Mouse (Mus musculus) layer of hippocampus, adult 8-10 months (tissue): ENCODE measurements around the gene Pla1a. TPM values are rescaled to one million over a fixed set of nuclear protein-coding genes. Genes with fewer than 3 reads are reported as not detected.
A peak's percentile ranks its signal among the peaks of the same experiment; 100 is the strongest.
"Not testable (repeated sequence)": the region's sequence is repeated elsewhere in the genome, so short reads cannot be mapped to it uniquely, and the experiment has no call there.

ENCODE experiments used
- DNase-seq, 2 experiments: peaks; one replicate each; pipeline ENCODE4 v3.0.0; 2022; ENCODE audit warnings: low spot score in 2 of 2
- total RNA-seq, 4 experiments: library from RNA; stranded (reverse); gene quantifications; 2 replicates each; pipeline ENCODE4 v1.2.4; 2022

Gene Pla1a
- total RNA-seq = 1 to 10 TPM in 2 of 4 experiments, under 1 TPM in 2; 0.72 to 1.8 (median 1.1) TPM

DNA sequence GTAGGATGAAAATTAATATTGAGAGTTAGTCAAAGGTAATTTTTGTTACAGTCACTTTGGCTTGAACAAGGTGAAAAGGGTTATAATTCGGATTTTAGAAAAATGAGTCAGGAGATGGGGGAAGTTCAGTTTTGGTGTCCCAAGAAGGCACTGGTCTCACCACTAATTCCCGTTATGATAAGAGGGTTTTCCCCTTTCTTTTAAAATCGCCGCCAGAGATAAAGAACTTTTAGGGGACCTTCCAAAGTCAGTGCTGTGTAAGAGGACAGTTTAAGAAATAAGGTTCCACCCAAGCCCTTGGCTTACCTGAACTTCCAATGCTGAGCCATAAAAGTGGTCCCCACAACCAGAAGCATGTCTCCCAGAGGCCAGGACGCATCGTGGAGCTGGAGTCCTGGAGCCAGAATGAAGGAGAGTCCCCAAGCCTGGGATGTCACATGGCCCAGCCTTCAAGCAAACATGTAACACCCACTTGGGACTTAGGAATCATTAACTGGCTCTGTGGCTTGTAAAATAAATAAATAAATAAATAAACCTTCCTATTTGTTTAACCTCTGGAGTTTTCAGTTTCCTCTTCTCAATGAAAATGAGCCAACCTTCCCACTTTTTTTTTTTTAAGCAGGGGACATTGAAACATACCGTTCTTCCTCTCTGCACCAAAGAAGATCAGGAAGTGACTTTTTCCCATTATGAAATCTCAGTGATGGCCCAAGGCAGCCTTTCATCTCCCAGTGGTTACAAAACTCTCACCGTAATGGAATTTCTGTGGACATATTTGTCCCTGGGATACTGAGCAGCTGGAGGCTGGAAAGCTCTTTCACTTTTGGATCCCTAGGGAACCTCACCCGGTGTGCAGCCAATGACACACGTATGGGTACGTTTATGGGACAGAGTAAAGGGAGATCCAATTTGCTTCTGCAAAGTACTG, at the start of gene Pla1a:
TSS of gene Pla1a (minus strand) at position 648 of the 928 bp plus-strand sequence.
- DNase-seq = no peak

DNA sequence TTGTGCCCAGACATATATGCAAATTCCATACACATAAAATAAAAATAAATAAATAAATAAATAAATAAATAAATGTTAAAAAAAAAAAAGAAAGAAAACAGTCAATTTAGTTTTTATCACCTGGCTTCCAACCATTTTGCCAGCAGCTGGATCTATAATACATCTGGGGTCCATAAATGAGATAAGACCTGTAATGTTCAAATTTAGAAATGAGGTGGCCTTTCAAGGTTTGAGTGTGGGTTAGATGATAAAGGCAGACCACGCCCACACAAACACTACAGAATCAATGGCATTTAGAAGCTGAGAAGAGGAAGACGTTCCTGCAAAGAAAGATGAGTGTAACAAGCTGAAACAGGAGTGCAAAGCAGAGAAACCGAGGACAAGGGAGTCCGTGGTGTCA, 48.4 kb upstream of the Pla1a start:
- no peak for DNase-seq

DNA sequence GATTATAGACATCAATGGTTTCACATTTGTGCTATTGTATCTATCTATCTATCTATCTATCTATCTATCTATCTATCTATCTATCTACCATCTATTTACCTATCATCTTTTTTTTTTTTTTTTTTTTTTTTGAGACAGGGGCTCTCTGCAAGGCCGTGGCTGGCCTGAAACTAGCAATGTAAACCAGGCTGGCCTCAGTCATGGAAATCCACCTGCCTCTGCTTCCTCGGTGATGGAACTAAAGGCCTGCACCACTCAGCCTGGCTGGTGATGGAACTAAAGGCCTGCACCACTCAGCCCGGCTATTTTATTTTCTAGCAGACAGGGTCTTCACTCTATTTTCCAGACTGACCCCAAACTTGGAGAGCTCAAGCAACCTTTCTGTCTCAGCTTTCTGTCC, 45.4 kb upstream of the Pla1a start:
- no peak for DNase-seq

DNA sequence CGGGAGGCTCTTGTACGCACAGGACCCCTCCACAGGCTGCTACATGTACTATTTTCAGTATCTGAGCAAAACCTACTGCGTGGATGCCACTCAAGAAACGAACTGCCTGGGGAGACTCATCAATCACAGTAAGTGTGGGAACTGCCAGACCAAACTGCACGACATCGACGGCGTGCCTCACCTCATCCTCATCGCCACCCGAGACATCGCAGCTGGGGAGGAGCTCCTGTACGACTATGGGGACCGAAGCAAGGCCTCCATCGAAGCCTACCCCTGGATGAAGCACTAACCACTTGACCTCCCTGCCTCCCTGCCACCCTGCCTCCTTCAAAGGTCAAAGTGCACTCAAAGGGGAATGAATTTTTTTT, 44.3 kb upstream of the Pla1a start:
- not testable (repeated sequence) for DNase-seq

DNA sequence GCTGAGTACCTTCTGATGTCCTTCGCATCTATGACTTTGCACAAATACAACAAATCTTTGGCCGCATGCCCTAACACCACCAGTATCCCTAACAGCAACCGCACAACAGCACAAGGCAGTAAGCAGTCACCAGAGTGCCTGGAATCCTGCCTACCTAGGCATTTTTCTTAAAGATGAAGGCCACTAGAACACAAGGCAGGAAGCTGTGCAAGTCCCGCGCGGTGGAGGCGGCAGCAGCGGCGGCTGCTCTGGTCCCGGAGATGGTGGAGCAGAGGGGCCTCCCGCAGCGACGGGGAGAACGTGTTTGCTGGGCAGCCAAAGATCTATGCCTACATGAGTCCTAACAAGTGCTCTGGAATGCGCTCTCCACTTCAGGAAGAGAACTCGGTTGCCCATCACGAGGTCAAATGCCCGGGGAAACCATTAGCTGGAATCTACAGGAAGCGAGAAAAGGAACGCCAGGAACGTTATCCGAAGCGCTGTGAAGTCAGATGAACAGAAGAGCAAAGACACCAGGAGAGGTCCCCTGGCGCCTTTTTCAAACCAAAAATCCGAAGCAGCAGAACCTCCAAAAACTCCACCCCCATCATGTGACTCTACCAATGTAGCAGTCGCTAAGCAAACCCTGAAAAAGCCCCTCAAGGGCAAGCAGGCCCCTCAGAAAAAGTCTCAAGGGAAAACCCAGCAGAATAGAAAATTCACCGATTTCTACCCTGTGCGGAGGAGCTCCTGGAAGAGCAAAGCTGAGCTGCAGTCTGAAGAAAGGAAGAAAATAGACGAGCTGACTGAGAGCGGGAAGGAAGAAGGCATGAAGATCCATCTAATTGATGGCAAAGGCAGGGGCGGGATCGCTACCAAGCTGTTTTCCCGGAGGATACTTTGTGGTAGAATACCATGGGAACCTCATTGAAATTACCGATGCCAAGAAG, 43.6 kb upstream of the Pla1a start:
- DNase-seq = peak; percentile 9 to 19

DNA sequence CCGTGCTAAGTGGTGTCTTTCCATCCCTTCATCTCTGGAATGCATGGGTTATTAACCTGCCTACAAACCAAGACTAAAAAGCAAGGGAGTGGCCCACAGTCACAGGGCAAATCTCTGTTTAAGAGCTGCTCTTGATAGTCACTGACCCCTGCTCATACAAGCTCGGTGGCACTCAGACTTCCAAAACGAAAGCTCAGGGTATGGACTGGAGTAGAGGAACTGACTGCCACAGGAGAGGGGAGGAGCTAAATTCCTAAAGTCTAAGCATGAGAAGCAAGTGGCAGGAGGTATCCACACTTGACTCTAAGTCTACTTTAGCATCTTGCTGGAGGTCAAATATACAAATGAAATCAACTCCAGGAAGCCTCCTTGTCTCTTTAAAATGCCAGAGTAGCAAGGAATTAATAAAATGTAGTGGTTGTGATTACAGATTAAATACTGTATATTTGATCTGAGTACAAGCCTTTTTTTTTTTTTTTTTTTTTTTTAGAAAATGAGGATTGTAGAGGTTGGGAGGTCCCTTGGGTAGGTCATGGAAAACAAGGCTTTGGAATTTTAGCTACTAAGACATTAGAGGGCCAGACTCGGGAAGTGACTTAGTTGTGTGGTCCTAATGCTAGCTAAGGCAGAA, 42.9 kb upstream of the Pla1a start:
- DNase-seq = no peak

DNA sequence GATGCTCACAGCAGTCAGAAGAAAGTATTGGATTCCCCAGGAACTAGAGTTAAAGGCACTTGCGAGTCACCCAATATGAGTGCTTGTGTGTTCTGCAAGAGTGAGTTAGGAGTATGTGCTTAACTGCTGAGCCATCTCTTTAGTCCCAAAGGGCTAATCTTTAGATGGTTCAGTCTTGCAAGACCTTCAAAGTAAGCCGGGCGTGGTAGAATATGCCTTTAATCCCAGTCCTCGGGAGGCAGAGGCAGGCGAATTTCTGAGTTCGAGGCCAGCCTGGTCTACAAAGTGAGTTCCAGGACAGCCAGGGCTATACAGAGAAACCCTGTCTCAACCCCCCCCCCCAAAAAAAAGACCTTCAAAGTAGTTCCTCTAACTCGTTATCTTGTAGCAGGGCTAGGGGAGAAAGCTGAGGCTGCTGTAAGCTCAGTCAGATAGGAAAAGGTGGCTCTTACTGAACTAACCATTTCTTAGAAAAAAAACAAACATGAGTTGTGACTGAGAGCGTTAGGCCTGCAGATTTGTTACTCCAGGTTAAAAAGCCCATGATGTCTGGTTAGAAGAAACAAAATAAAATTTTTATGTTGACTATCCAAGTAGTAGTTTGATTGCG, 41.8 kb upstream of the Pla1a start:
- no peak for DNase-seq

DNA sequence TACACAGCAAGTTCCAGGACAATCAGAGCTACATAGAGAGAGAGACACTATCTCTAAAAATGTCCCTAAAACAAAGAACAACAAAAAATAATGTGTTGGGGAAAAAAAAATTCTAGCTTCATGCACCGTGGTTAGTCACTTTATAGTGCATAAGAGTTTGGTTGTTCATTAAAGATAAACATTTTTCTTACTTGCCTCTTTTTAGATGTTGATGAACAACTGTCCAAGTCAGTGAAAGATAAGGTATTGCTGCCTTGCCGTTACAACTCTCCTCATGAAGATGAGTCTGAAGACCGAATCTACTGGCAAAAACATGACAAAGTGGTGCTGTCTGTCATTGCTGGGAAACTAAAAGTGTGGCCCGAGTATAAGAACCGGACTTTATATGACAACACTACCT, 40.7 kb upstream of the Pla1a start:
- DNase-seq = no peak

DNA sequence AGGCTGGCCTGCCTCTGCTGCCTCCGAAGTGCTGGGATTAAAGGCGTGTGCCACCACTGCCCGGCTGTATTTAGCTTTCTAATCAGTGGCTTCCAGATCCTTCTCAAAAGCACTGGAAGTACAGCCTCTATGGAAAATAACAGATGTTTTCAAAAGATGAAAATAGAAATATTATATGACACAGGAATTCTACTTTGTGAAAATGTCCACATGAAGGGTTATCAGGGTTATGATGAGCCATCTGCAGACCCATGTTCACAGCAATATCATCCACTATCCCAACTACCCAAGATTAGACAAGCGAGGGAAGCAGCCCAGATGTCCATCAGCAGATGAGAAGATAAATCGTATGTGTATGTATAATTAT, 39.5 kb upstream of the Pla1a start:
- DNase-seq = no peak

DNA sequence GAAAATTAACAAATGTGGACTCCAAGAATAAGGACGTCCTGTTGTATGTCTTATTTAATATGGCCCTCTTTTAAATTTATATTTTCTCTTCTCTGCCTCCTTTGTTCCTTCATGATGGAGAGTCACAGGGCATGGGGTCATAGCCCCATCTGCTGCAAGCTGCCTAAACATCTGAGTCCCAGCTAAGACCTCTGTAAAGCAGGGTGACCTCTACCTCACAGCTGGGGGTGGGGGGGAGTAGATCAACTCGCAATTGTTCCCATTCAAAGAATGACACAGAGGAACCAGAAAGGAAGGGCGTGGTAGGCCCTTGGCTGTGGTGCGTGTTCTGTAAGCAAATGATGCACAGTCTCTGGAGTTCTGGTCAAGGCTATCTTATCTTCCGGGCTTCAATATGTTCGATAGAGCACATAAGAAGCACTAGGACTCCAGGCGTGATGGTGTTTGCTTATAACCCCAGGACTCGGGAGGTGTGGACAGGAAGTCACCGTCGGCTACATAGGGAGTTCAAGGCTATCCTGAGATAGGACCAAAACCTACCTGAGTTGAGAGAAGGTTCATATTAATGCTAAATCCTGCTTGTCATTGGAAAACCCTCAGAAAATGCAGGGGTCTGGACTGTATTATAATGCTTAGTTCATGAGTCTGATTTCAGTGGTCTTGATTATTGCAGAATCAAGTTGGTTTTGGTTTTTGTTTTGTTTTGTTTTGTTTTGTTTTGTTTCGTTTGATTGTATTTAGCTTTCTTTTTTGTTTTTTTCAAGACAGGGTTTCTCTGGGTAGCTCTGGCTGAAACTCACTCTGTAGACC, 39.0 kb upstream of the Pla1a start:
- no peak for DNase-seq

DNA sequence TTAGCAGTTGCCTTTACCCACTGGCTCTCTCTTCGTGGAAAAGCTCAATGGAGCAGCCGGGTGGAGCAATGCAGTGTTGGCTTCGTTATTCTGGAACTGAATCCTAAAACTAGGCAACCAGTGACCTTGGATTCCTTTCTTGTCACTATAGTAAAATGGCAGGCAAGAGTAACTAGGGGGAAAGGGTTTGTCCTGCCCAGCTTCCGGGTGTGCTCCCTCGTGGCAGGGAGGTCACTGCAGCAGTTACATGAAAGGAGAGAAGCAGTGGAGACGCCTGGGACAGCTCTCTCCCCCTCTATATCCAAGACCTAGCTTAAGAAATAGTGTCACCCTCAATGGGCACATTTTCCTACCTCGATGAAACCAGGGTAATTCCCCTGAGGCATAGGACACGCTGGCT, 36.5 kb upstream of the Pla1a start:
- no peak for DNase-seq

DNA sequence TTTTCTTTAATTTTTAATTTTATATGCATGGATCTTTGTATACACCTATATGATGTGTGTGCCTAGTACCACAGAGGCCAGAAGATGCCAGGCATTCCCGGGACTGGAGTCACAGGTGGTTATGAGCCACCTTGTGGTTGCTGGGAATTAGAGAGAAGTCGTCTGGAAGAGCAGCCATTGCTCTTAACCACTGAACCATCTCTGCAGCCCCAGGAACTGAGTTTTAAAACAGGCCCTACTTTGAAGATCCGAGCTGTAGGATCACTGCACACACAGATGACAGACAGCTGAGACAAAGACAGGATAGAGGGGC, 35.7 kb upstream of the Pla1a start:
- no peak for DNase-seq

DNA sequence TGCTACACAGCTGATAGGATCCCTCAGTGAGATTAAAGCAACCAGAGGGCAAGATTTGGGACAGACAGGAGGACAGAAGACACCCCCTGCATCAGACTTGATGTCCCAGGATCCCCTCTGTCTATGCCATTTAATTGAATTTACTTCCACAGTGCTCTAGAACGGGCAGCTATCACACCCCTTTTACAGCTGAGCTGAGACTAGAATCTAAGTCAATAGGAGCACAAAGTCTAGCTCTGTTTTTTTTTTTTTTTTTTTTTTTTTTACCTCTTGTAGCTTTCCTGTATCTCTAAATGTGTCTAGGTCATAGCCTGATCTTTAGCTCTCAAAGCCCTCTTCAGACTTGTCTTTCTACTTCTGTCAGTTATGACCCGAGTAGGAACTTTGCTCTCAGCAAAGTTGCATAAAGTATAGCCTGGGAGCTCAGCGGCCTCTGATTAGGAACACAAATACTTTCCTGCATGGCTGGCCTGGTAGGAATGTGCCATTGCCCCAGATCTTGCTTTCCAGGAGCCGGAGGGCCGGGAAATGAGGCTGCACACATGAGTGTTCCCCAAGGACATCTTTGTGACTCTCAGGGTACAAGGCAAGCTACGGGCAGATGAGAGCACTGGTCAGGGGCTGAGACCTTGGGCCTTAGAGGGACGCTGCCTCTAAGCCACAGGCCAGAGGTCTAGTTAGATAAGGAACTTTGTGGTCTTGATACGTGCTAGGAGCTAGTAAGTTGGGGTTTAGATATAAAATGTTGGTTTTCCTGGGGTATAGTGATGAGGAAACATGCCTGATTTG, 35.2 kb upstream of the Pla1a start:
- DNase-seq = no peak

DNA sequence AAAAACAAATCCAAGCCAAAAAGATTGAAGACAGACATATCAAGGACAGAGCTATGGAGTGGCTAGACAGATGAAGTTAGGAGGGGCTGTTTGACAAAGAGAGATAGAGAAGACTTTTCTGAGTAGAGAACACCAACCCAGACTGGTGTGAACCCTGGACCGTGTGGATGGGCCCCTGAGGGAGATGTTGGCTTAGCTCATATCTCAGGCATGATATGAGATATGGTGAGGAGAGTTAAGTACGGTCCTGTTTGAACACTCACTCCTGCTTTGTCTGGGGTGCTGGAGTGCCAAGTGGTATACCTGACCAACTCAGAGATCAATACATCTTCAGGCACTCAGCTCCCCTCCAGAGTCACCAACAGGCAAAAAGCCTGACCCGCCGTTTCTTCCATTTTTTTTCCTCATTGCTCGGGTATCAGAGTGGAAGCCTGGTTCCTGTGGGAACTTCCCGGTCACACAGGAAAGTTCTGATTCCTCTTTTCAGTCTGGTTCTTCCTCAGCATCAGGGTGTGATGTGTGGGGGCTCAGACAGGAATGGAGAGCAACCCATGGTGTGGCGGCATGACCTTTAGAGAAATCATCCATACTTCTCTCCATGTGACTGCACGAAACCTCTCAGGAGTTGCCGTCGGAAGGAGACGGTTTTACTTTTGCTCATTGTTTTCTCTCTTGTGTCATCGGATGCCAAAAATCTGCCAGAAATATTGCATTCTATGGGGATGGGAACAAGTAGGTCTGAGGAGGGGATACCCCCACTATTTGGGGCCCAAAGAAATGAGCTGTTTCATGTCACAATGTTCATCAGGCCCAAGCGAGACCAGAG, 34.4 kb upstream of the Pla1a start:
- no peak for DNase-seq

DNA sequence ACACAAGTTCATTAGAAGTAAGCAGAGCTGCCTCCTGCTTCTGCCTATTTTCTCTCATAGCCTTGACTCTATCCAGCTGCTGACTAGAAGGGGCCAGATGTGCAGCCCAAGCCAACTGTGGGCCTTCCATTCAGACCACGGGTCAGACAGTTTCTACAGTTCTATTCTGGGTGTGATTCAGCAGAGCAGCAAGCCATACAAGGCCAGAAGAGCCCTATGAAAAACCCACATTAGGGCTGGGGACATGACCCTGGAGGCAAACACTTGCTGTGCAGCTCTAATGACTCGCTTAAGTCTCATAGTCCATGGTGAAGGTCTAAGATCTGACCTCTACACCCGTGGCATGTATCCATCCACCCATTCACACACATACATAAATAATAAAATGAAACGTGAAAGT, 33.1 kb upstream of the Pla1a start:
- DNase-seq = no peak

DNA sequence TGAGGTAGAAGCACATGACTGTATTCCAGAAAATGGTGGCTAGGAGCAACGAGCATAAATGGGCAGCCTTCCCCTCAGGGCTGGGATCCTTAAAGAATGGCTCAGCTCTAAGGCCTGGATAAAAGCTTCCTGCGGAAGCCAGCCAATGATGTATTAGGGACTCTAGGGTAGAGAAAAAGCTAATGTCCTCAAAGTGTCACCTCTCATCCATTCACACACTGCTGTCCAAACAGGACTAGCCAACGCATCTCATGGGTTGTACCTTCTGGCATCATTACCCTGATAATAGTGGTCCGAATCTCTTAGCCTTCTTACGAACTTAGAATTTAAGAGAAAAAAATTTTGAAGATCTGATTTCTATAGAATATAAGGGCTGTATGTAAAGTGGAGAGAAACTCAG, 30.4 kb upstream of the Pla1a start:
- DNase-seq = no peak

DNA sequence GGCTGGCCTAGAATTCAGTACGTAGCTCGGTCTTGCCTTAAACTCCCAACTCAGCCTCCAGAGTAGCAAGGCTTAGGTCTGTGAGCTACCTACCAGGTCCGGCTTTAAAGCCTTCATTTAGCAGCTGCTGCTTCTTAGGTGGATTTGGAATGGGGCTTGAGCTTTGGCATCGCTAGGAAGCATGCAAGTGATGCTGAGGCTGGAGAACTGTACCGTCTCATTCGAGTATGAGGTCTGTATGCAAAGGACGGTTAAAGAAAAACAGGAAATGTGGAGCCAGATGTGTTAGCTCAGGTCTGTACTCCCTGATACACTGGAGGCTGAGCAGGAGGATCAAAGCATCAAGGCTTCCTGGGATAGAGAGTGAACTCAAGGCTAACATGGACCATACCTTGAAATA, 29.2 kb upstream of the Pla1a start:
- no peak for DNase-seq

DNA sequence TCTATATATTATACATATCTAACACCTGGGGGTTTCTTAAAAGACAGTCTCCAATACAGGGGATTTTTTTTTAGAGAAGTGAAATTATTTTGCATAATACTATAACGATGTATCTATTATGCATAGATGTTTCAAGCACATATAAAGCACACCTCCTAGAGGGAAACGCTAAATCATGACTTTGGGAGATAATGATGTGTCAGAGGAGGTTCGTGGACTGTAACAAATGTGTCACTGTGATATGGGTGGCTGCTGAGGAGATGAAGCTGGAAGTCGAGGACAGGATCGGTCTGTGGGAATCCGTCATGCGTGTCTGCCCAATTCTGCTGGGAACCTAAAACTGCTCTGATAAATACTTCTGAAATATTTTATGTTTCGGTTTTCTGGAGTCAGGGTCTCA, 28.8 kb upstream of the Pla1a start:
- no peak for DNase-seq

DNA sequence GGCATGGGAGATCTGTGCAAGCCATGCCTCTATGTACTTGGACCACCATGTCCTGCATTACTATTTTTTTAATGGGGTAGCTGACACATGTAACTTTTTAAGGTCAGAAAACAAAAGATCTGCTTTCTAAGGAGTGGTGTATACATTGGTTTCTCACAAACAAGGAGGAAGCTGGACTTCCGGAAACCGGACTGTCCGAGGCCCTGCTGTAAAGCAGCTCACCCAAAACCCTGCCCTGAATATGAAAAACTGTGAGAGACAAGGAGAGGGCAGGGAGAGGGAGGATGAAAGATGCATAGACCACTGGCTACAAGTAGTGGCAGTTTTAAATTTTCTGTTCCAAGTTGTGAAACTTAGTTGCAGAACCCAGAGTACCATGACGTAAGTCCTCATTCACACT, 27.0 kb upstream of the Pla1a start:
- DNase-seq = no peak
